Mouse (Mus musculus) forebrain, embryonic 16.5 days (tissue): ENCODE measurements around the gene Vapa. TPM values are rescaled to one million over a fixed set of nuclear protein-coding genes. Genes with fewer than 3 reads are reported as not detected.
"Not testable (repeated sequence)": the region's sequence is repeated elsewhere in the genome, so short reads cannot be mapped to it uniquely, and the experiment has no call there.

Experiments used
- ATAC-seq: fragments of 200-750 bp; cut with Nextera tagmentation; 2 replicates; pipeline ENCODE4 v1.8.0; 2017; ENCODE audit warnings: mild to moderate bottlenecking, moderate library complexity
- H3K27ac ChIP-seq: fragments of 300-500 bp; sonication (generic); 2 replicates; pipeline ENCODE4 v1.5.1; 2014; ENCODE audit warnings: low read length, control low read depth
- H3K27me3 ChIP-seq: fragments of 300-500 bp; sonication (generic); replicated peaks from 2 replicates; pipeline ENCODE4 v1.6.1; 2014; ENCODE audit warnings: low read length; ENCODE audit not compliant: control insufficient read depth, insufficient read depth
- H3K36me3 ChIP-seq: fragments of 300-500 bp; sonication (generic); 2 replicates; pipeline ENCODE4 v1.6.1; 2014; ENCODE audit not compliant: control insufficient read depth, insufficient read depth
- H3K4me1 ChIP-seq: fragments of 300-500 bp; sonication (generic); replicated peaks from 2 replicates; pipeline ENCODE4 v1.6.1; 2014; ENCODE audit warnings: low read length; ENCODE audit not compliant: control insufficient read depth, insufficient read depth
- H3K4me2 ChIP-seq: fragments of 300-500 bp; sonication (generic); 2 replicates; pipeline ENCODE4 v1.6.1; 2014; ENCODE audit warnings: mild to moderate bottlenecking, low read length, control low read depth
- H3K4me3 ChIP-seq: fragments of 300-500 bp; sonication (generic); replicated peaks from 2 replicates; pipeline ENCODE4 v1.5.1; 2014; ENCODE audit warnings: mild to moderate bottlenecking, low read length, control low read depth
- H3K9ac ChIP-seq: fragments of 300-500 bp; sonication (generic); replicated peaks from 2 replicates; pipeline ENCODE4 v1.6.1; 2014; ENCODE audit warnings: low read depth, low read length, control low read depth
- H3K9me3 ChIP-seq: fragments of 300-500 bp; sonication (generic); 2 replicates; pipeline ENCODE4 v1.6.1; 2016; ENCODE audit warnings: low read length; ENCODE audit not compliant: control insufficient read depth
- WGBS: fragments of 180-500 bp; shearing (Covaris S2); extraction: QIAGEN DNeasy Blood & Tissue Kit; methylation state at CpG from one replicate; pipeline ENCODE4 v1.1.7; 2014; 5-methylcytosine and 5-hydroxymethylcytosine counted together
- polyA plus RNA-seq: library from polyadenylated mRNA; unstranded; fragments of >200 nt; fragmentation: Nextera tagmentation; extraction: Ambion mirVana; gene quantifications from 2 replicates; pipeline ENCODE4 v1.2.1, GENCODE M21; 2015

Vapa gene
- polyA plus RNA-seq, 1 experiment from 2014 or later = 241 TPM

- no peaks in the 10 kb centered on the region for H3K27me3 ChIP-seq
Observed at GRCm38 (mm10) chr17:65629943-65630342, 16.6 kb upstream of the Vapa start.

GRCm38 (mm10) chr17:65628823-65629532, 15.6 kb upstream of the Vapa start:
- not testable (repeated sequence) for H3K27ac ChIP-seq, H3K9ac ChIP-seq, H3K9me3 ChIP-seq, H3K27me3 ChIP-seq, H3K36me3 ChIP-seq, H3K4me3 ChIP-seq, ATAC-seq, H3K4me2 ChIP-seq, H3K4me1 ChIP-seq
- WGBS = 86% methylated on average over 13 of the region's 13 CpGs

More at GRCm38 (mm10) chr17:65629943-65630342, 16.6 kb upstream of the Vapa start:
- 77% methylated on average over 6 of the region's 6 CpGs for WGBS
- no peaks in the 10 kb centered on the region for H3K4me1 ChIP-seq
- H3K9me3 ChIP-seq = no peaks in the 10 kb centered on the region
- H3K36me3 ChIP-seq = no peaks in the 10 kb centered on the region
- no peak overlapping the region for H3K4me2 ChIP-seq
- H3K27ac ChIP-seq = no peak overlapping the region
- no peak overlapping the region for H3K9ac ChIP-seq
- no peak for ATAC-seq
- H3K4me3 ChIP-seq = no peak overlapping the region

- Histone ChIP-seq H3K4me2 (no peak overlapping the region), H3K4me3 (no peak overlapping the region), H3K27me3 (no peaks in the 10 kb centered on the region), H3K9me3 (no peaks in the 10 kb centered on the region), H3K4me1 (no peaks in the 10 kb centered on the region), H3K27ac (no peak overlapping the region), H3K36me3 (no peaks in the 10 kb centered on the region), H3K9ac (no peak overlapping the region)
- ATAC-seq = no peak
- 95% methylated on average over 6 of the region's 6 CpGs for WGBS
Observed at GRCm38 (mm10) chr17:65626301-65626700, 12.9 kb upstream of the Vapa start.

- no peak overlapping the region for H3K4me3 ChIP-seq
- no peaks in the 10 kb centered on the region for H3K4me1 ChIP-seq
- no peak overlapping the region for H3K4me2 ChIP-seq
- H3K27me3 ChIP-seq = no peaks in the 10 kb centered on the region
- ATAC-seq = no peak
- 91% methylated on average over 6 of the region's 6 CpGs for WGBS
- no peaks in the 10 kb centered on the region for H3K36me3 ChIP-seq
- no peak overlapping the region for H3K27ac ChIP-seq
- no peak overlapping the region for H3K9ac ChIP-seq
- no peaks in the 10 kb centered on the region for H3K9me3 ChIP-seq
Observed at GRCm38 (mm10) chr17:65625563-65625962, 12.2 kb upstream of the Vapa start.

GRCm38 (mm10) chr17:65623130-65623529, 9.8 kb upstream of the Vapa start:
- no peaks in the 10 kb centered on the region for H3K27me3 ChIP-seq
- no peak overlapping the region for H3K27ac ChIP-seq
- no peaks in the 10 kb centered on the region for H3K9me3 ChIP-seq
- H3K36me3 ChIP-seq = no peaks in the 10 kb centered on the region
- ATAC-seq = no peak
- H3K9ac ChIP-seq = no peak overlapping the region
- no peaks in the 10 kb centered on the region for H3K4me1 ChIP-seq
- no peak overlapping the region for H3K4me2 ChIP-seq
- no peak overlapping the region for H3K4me3 ChIP-seq

GRCm38 (mm10) chr17:65618431-65618830, 5.1 kb upstream of the Vapa start:
- Histone ChIP-seq H3K36me3 (no peaks in the 10 kb centered on the region), H3K27me3 (no peaks in the 10 kb centered on the region), H3K4me2 (no peak overlapping the region), H3K9me3 (no peaks in the 10 kb centered on the region), H3K9ac (no peak overlapping the region), H3K4me3 (no peak overlapping the region), H3K27ac (no peak overlapping the region), H3K4me1 (0 out of 2 replicates have a peak, but pooled peaks cover 2% of the 10 kb centered on the region)
- no peak for ATAC-seq
- WGBS = 74% methylated on average over 2 of the region's 2 CpGs

GRCm38 (mm10) chr17:65615678-65616077, 2.3 kb upstream of the Vapa start:
- Histone ChIP-seq H3K9me3 (no peaks in the 10 kb centered on the region), H3K4me1 (peaks cover 14% of the 10 kb centered on the region), H3K4me2 (no peak overlapping the region), H3K27me3 (no peaks in the 10 kb centered on the region), H3K36me3 (no peaks in the 10 kb centered on the region), H3K9ac (no peak overlapping the region), H3K27ac (no peak overlapping the region), H3K4me3 (no peak overlapping the region)
- WGBS = 37% methylated on average over 3 of the region's 3 CpGs
- no peak for ATAC-seq

- peak overlapping the region; percentile 72 for H3K4me3 ChIP-seq
- H3K9ac ChIP-seq = peak overlapping the region; percentile 87
- H3K4me1 ChIP-seq = peaks cover 16% of the 10 kb centered on the region
- H3K27me3 ChIP-seq = no peaks in the 10 kb centered on the region
- WGBS = 1% methylated on average over 9 of the region's 9 CpGs
- peak overlapping the region; percentile 83 for H3K4me2 ChIP-seq
- no peak for ATAC-seq
- no peaks in the 10 kb centered on the region for H3K9me3 ChIP-seq
- no peaks in the 10 kb centered on the region for H3K36me3 ChIP-seq
- H3K27ac ChIP-seq = peak overlapping the region; percentile 99
Observed at GRCm38 (mm10) chr17:65614431-65614830, 1.1 kb upstream of the Vapa start.

- Histone ChIP-seq H3K9ac (peak overlapping the region; percentile 92), H3K4me2 (peak overlapping the region; percentile 19; the same call in 1 of the 2 replicates), H3K4me3 (peak overlapping the region; percentile 72), H3K4me1 (peaks cover 24% of the 10 kb centered on the region), H3K27ac (peak overlapping the region; percentile 99), H3K27me3 (no peaks in the 10 kb centered on the region), H3K9me3 (no peaks in the 10 kb centered on the region), H3K36me3 (no peaks in the 10 kb centered on the region)
- peak; percentile 67 for ATAC-seq
- 0% methylated on average over 35 of the region's 42 CpGs for WGBS
Observed at GRCm38 (mm10) chr17:65613142-65613462, 253 bp downstream of the Vapa start.
